Mouse (Mus musculus) frontal cortex, postnatal 25 days (tissue): ENCODE results near the gene Efcab3.
"Not testable (repeated sequence)": the region's sequence is repeated elsewhere in the genome, so short reads cannot be mapped to it uniquely, and the experiment has no call there.

Experiments used
- DNase-seq, 2 experiments: peaks; one replicate each; pipeline ENCODE4 v3.0.0; 2022; ENCODE audit warnings: low spot score in 2 of 2

The Efcab3 gene

GRCm38 (mm10) chr11:105063292-105063691, at the start of gene Efcab3:
TSS of gene Efcab3 (plus strand) at chr11:105063592.
- DNase-seq, result no peak

- no peak for DNase-seq
Observed at GRCm38 (mm10) chr11:105021071-105021470, 42.3 kb upstream of the Efcab3 start.

DNA sequence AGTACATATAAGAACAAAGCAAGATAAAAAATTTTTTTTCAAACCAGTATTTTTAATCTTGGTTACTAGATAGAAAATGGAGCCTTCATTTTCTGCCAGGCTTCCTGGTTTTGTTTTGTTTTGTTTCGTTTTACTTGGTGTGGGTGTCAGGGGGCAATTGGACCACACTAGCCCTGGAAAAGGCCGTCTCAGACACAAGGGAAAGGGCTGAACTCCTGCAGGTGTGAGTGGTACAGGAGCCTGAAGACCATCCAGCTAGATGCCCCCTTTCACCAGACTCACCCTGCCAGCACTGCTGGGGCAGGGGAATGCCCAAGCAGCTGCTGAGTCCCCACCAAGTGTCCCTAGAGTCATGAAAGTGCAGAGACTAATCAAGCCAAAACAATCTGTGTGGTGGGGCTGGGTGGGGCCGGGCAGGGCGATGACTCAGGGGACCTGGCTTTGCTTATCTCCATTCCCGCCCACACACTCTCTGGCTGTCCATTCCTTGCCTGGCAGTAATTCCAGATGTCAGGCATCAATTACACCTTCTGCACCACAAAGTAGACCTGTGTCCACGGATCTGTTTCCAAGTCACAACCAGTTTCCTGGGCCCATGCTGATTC, 34.5 kb upstream of the Efcab3 start:
- no peak for DNase-seq

- DNase-seq, result no peak
Observed at GRCm38 (mm10) chr11:105029525-105029924, 33.9 kb upstream of the Efcab3 start.

DNA sequence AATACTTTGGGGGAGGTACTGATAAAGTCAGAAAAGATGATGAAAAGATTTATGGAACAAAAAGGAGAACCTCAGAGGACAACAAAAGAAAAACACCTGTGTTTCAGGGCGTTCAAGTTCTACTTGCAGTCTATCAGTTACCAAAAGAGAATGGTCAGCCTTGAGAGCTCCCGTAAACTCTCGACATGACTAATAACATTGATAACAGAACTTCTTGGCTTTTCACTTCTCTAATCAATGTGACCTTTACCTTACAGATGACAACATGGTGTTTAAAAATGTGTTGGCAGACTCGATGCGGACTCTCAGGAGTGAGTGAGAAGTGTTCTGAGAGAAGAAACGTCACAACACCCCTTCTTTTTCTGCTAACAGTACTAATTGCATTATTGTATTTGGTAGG, 33.2 kb upstream of the Efcab3 start:
- no peak for DNase-seq

DNA sequence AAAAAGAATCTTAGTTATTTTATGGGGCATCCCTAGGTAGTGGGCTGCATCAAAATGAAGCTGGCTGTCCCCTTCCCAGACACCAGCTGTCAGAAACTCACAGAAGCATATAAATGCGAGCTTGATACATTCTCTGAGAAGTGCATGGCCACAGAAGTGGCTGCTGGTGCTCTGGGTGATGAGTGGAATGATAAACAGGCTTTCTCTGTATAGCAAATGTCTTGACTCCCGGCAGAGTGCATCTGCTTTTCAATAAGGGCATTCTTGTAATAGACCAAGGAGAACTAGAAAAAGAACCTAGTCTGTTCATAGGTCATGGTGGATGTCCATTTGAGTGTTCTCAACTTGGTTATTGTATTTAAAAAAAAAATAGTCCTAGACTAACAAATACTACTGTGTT, 32.3 kb upstream of the Efcab3 start:
- DNase-seq, result no peak

DNA sequence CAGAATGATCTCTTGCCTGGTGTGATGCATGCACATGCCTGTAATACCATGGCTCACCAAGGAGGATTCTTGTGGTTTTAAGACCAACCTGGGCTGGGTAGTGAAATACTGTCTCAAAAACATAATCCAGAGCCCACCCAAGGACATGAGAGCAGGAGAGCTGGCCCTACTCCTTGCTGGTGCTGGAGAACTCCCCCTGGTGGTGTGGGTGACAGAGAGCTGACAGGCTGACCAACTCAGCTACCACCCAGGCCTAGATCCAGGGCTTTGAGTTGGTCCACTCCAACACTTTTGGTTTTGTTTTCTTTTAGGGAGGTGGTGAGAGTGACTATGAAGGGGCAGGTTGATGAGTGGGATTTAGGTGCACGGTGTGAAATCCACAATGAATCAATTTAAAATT, 28.3 kb upstream of the Efcab3 start:
- no peak for DNase-seq

DNA sequence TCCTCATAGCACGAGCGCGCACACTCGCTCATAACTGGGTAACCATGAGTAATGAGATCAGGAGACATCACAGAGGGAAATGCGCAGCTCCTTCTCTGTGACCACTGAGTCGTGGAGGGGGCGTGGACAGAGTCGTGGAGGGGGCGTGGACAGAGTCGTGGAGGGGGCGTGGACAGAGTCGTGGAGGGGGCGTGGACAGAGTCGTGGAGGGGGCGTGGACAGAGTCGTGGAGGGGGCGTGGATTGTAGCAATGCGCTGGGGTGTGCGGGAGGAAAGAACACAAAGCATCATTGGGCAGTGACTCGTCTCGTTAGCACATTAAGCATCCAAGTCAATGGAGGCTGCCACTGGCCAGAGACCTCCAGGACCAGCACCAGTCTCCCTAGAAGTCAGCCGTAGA, 49.1 kb downstream of the Efcab3 start:
- not testable (repeated sequence) for DNase-seq

DNA sequence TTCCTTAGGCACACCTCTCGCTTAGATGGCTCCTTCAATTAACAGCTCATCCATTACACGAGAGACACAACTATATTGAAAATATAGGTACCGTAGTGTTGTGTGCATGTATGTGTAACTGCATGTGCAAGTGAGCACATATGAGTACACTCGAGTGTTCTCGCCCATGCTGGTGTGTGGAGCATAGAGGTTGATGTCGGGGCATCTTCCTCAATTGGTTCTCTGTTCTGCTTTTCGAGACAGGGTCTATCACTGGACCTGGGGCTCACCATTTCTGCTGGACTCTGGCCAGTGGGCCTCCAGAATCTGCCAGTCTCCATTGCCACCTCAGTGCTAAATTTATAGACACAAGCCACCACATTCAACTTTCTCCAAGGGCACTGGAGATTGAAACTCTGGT, 54.4 kb downstream of the Efcab3 start:
- DNase-seq, result no peak

DNA sequence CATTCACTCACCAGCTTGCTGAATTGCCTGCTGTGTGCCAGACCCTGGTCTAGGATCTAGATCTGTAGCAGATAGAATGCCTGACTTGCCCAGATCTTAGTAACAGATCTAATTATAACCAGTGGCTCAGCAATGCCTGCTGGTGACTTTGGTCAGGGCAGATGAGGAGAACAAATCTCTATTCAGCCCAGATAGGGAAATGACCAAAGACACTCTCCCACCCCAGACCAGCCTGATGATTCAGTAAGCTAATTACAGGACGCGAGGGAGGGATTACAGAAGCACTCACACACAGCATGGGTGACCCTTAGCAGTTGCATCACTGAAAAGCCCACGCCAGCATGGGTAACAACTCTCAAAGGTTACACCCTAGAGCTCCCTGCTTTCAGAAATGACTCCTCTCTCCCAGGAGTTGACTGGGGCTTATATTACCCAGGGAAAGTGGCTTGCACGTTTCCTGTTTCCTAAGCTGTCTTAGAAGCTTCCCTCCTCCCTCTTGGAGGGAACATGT, 57.2 kb downstream of the Efcab3 start:
- DNase-seq, result no peak

- not testable (repeated sequence) for DNase-seq
Observed at GRCm38 (mm10) chr11:105121792-105122191, 58.4 kb downstream of the Efcab3 start.

DNA sequence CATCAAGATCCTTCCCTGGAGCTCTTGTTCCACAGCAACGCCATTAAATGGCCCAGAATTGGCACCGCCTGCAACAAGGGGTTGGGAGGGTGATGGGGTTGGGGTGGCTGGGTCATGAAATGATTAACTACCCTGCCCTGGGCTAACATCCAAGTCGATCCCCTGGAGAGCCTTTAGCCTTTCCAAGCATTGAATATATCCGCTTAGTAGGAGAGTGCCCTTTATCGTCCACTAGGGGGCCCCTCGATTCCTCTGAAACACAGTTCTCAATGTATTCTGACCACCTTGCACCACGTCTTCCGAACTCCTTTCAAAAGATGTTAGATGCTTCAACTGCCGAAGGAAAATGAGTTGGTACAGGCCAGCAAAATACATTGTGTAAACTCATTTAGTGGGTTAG, 60.6 kb downstream of the Efcab3 start:
- no peak for DNase-seq

- DNase-seq, result peak; percentile 61 to 67
Observed at GRCm38 (mm10) chr11:105125735-105126519, 62.5 kb downstream of the Efcab3 start, which contains the start of gene Mettl2. TSS of gene Mettl2 (plus strand) at chr11:105126425.

- no peak for DNase-seq
Observed at GRCm38 (mm10) chr11:105126520-105127029, 63.2 kb downstream of the Efcab3 start.

DNA sequence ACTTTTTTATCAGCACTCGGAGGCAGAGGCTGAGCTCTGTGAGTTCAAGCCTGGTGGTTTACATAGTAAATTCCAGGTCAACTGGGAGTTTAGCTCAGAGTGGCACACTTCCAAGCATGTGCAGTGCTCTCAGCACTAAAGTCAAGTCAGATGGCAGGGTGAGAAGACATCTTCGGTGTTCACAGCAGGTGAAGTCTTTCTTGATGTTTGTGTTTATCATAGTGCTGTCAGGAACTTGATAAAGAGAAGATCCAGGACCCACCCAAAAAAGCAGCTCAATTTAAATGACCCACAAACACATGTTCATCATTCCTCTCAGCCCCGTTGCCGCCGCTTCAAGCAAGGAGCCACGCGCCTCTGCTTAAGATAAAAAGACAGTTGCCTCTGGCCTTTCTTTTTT, 72.3 kb downstream of the Efcab3 start:
- no peak for DNase-seq

- DNase-seq, result not testable (repeated sequence)
Observed at GRCm38 (mm10) chr11:105137255-105137654, 73.9 kb downstream of the Efcab3 start.

GRCm38 (mm10) chr11:105140512-105140911, 77.1 kb downstream of the Efcab3 start:
- not testable (repeated sequence) for DNase-seq

DNA sequence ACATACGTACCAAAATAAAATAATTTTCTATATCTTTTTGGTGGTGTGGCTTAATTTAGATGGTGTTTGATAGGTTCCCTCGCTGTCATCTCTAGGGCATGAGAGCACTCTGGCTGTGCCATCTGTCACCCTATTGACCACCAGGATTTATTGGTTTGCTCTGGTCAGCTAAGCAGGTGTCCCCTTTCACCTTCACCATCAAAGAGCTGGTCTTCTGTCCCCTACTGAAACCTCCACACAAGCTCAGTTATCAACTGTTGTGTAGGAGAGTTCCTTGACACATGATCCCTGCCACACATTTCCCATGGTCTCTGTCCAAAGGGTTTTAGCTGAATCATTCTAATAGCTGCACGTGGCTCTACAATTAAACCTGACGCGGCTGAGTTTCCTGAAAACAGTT, 77.7 kb downstream of the Efcab3 start:
- no peak for DNase-seq

GRCm38 (mm10) chr11:105143564-105143963, 80.2 kb downstream of the Efcab3 start:
- no peak for DNase-seq

DNA sequence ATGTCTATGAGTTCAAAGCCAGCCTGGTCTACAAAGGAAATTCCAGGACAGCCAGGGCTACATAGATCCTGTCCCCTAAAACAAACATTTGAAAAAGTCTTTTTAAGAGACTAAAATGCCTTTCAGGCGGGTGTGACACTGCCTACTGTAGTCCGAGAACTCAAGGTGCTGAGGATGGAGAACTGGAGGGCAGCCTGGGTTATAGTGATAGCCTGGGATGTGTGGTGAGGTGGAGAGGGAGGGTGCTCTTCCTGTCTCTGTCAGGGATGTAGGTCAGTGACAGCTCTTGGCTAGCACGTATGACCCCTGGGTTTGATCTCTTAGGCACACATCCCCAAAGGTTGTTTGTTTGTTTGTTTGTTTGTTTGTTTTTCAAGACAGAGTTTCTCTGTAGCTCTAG, 80.7 kb downstream of the Efcab3 start:
- DNase-seq, result no peak

DNA sequence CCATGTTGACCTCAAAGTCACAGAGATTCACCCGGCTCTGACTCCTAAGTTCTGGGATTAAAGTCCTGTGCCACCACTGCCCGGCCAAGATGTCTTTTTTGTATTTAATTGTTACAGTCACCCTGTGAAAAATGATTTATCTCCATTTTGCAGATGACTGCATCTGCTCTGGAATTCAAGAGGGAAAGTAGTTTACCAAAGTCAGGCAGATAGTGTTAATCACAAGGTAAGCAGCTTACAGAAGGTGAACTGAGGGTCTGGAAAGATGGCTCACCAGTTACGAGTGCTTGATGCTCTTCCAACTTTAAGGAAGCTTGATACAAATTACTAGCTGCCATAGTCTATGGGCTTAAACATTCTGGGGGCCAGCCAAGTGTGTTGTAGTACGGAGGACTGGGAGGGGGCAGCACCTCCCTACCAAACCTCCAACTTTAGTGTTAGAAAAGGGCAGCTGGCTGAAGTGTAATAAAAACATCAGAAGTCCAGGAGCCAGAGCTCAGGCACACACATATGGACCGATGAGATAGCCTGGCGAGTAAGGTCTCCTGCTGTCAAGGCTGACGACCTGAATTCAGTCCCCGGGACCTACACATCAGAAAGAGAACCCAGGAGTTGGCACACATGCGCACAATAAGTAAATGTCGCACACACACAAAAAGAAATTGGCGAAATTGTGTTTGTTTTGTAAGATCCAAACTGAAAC, 81.3 kb downstream of the Efcab3 start:
- no peak for DNase-seq

DNA sequence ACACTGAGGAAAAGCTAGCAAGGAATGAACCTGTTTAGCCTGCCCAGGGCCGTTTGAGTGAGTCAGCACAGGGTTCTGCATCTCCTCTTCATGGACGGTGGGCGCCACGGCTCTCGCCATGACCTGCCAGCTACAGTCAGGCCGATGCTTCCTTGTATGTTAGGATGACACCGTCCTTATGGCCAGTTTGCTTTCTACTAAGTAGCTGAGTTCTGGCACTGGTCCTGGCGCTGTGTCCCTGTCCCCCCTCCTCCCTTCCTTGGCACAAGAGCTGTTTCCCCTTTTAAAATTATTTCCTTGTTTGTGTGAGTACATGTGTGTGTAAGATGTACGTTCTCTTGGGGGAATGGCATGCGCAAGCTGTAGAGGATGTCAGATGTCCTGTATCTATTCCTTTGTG, 81.8 kb downstream of the Efcab3 start:
- DNase-seq, result no peak
